In genomic region chr5:37362618-37363017, GRCm38 (mm10) we compare ENCODE assay signal across 17 mouse cellular contexts. TPM values are rescaled to one million over a fixed set of nuclear protein-coding genes. Genes with fewer than 3 reads are reported as not detected.
"Had no signal": no experiment of that assay in that cellular context is flagged by ENCODE, and none has a peak within 500 bp of the region (broad histone marks: within the 10 kb centered on the region; RNA-seq: fewer than 3 reads in every experiment).

No protein-coding gene starts in this region.

- H3K4me3 ChIP-seq: neural tube, embryonic 13.5 days; neural tube, embryonic 15.5 days; stomach, embryonic 15.5 days had no signal

- H3K4me1 ChIP-seq: stomach, embryonic 15.5 days had no signal

- DNase-seq: retina, postnatal 1 day; right cerebral cortex, adult 18-20 months; right cerebral cortex, postnatal 14 days; right cerebral cortex, postnatal 25 days; right cerebral cortex, postnatal 4 days; spleen, adult 18-20 months; thymus, adult 18-20 months; thymus, adult 2 months; thymus, postnatal 14 days; thymus, postnatal 25 days; thymus, postnatal 36 days; thymus, postnatal 4 days had no signal

- H3K9me3 ChIP-seq: neural tube, embryonic 13.5 days; neural tube, embryonic 15.5 days; stomach, embryonic 15.5 days had no signal

- H3K27me3 ChIP-seq: neural tube, embryonic 13.5 days; neural tube, embryonic 15.5 days; stomach, embryonic 15.5 days had no signal

- H3K9ac ChIP-seq: neural tube, embryonic 13.5 days; neural tube, embryonic 15.5 days; stomach, embryonic 15.5 days had no signal

- H3K4me2 ChIP-seq: neural tube, embryonic 13.5 days; neural tube, embryonic 15.5 days; stomach, embryonic 15.5 days had no signal

- H3K27ac ChIP-seq: neural tube, embryonic 13.5 days; neural tube, embryonic 15.5 days; stomach, embryonic 15.5 days; stomach, postnatal 0 days had no signal

- H3K36me3 ChIP-seq: neural tube, embryonic 13.5 days; neural tube, embryonic 15.5 days had no signal

RNA-seq across cellular contexts. Expression of gene Evc2, which starts 24.3 kb away (rescaled TPM):
- total RNA-seq: neutrophil, adult 5-6 weeks had no signal

RNA-seq across cellular contexts. Expression of gene Evc, which starts 25.9 kb away (rescaled TPM):
- total RNA-seq: neutrophil, adult 5-6 weeks had no signal
